Mouse (Mus musculus): ENCODE measurements around the gene Tubg1.

- TF ChIP-seq CTCF (IDR thresholded peaks at IDR 0.05; ENCODE audit: low read depth, low read length) (no peak), POLR2A (IDR thresholded peaks at IDR 0.05; ENCODE audit: borderline replicate concordance, low read depth, low read length) (no peak)
These were observed 44.0 kb downstream of the Tubg1 start for GRCm38 (mm10) chr11:101163476-101164350.
